9 mouse cellular contexts compared by ENCODE assay signal in genomic region chr9:75683426-75684191, GRCm38 (mm10). TPM values are rescaled to one million over a fixed set of nuclear protein-coding genes. Genes with fewer than 3 reads are reported as not detected.
DNase-seq lines count a peak whose midpoint lies in the region; ATAC-seq and TF ChIP-seq lines count a peak whose summit lies in the region.
"Had no signal": no experiment of that assay in that cellular context is flagged by ENCODE, and none has a peak within 500 bp of the region (broad histone marks: within the 10 kb centered on the region; RNA-seq: fewer than 3 reads in every experiment).

Gene Scg3, minus strand, starts transcription at chr9:75684056.

- TF ChIP-seq POLR2A in cortical plate, adult 2 months (IDR thresholded peaks at IDR 0.05; ENCODE audit: extremely low read depth, insufficient read depth, low read length) = peak; percentile 96

- no peak for TF ChIP-seq CTCF in cortical plate, adult 2 months (IDR thresholded peaks at IDR 0.05; ENCODE audit: extremely low read depth, insufficient read depth, low read length)

- H3K27ac ChIP-seq in cortical plate, adult 2 months (ENCODE audit: insufficient read depth, low read length) = no peak within 1 kb of the TSS
- no peak within 1 kb of the TSS for H3K27ac ChIP-seq in intestine, embryonic 14.5 days (ENCODE audit: low read depth)

- peak; percentile 64 for DNase-seq in adrenal gland, adult 2 months
- DNase-seq in gastrocnemius, postnatal 14 days = peak; percentile 64
- DNase-seq in intestine, embryonic 14.5 days (ENCODE audit: low spot score) = peak; percentile 96
- DNase-seq in left cerebral cortex, adult 8-10 months (ENCODE audit: low spot score in 2 of 2) = peak; percentile 85 to 95
- DNase-seq in right cerebral cortex, postnatal 25 days = peak; percentile 94

- H3K4me2 ChIP-seq in intestine, embryonic 14.5 days (ENCODE audit: low read length) = peak within 1 kb of the TSS; percentile 53

- no peaks in the 10 kb centered on the region for H3K9me3 ChIP-seq in intestine, embryonic 14.5 days (ENCODE audit: control insufficient read depth, low read length)

- H3K4me3 ChIP-seq in cortical plate, adult 2 months (ENCODE audit: insufficient read depth, low read length) = peak within 1 kb of the TSS; percentile 37
- H3K4me3 ChIP-seq in intestine, embryonic 14.5 days (ENCODE audit: low read depth, low read length) = peak within 1 kb of the TSS; percentile 25
- H3K4me3 ChIP-seq: erythroblast, embryonic 14.5 days had no signal

- H3K4me1 ChIP-seq in cortical plate, adult 2 months (ENCODE audit: control insufficient read depth, insufficient read depth, low read length) = 0 out of 2 replicates have a peak, but pooled peaks cover 1% of the 10 kb centered on the region
- no peaks in the 10 kb centered on the region for H3K4me1 ChIP-seq in intestine, embryonic 14.5 days (replicated peaks; ENCODE audit: control insufficient read depth, insufficient read depth, low read length)

- no peaks in the 10 kb centered on the region for H3K36me3 ChIP-seq in intestine, embryonic 14.5 days (ENCODE audit: control insufficient read depth, insufficient read depth, low read length)

- peak; percentile 91 for ATAC-seq in intestine, embryonic 14.5 days (replicated peaks; ENCODE audit: low FRiP score, low TSS enrichment, low read depth)
- ATAC-seq in megakaryocyte-erythroid progenitor cell, adult 5-6 weeks (replicated peaks; ENCODE audit: low FRiP score, low TSS enrichment, poor library complexity, severe bottlenecking) = peak; percentile 67; the same call in 1 of the 2 replicates
- no peak for ATAC-seq in activated CD4-positive, CD25-positive, alpha-beta regulatory T cell, adult 4 months

- intact Hi-C loops in gastrocnemius, postnatal 14 days (cut with DNase I; ENCODE audit: low total_unique reads) = no loop called here

- 9% methylated on average over 41 of the region's 42 CpGs for WGBS in intestine, embryonic 14.5 days

- no peaks in the 10 kb centered on the region for H3K27me3 ChIP-seq in intestine, embryonic 14.5 days (replicated peaks; ENCODE audit: control insufficient read depth, insufficient read depth, low read length)

- no peak within 1 kb of the TSS for H3K9ac ChIP-seq in intestine, embryonic 14.5 days (ENCODE audit: low read length)

RNA-seq across cellular contexts. Expression of gene Scg3, which starts in this region (rescaled TPM):
- 10 to 100 TPM; 22.7 to 31.2 TPM for total RNA-seq in adrenal gland, adult 2 months (2021)
- 77.0 and 113 TPM in 2 replicates for polyA plus RNA-seq in adrenal gland, adult 2 months (2012; rRNA removed)
- polyA plus RNA-seq in cortical plate, adult 2 months (2012; rRNA removed) = 241 and 253 TPM in 2 replicates
- 1 to 10 TPM; 3.3 TPM for total RNA-seq in gastrocnemius, postnatal 14 days (2021)
- 10.4 and 10.9 TPM in 2 replicates for polyA plus RNA-seq in intestine, embryonic 14.5 days (2014; fragmentation: Nextera tagmentation; extraction: Ambion mirVana)
- 100 to 1,000 TPM; 280 to 302 (median 285) TPM for total RNA-seq in left cerebral cortex, adult 8-10 months (2022)
- total RNA-seq in megakaryocyte-erythroid progenitor cell, adult 5-6 weeks (2014; fragmentation: Nextera tagmentation) = not detected in 2 replicates
- total RNA-seq in megakaryocyte-erythroid progenitor cell, adult 5-6 weeks (2017) = not detected in 2 replicates
- not detected for polyA plus RNA-seq in activated CD4-positive, CD25-positive, alpha-beta regulatory T cell, adult 4 months (2017; shearing (Covaris generic))
- polyA plus RNA-seq: erythroblast, embryonic 14.5 days had no signal

Comparison
In these comparisons a context has a peak if more than half of its experiments do, and no peak if none do; other contexts are left out.
1. RNA of gene Scg3 (total RNA-seq): 280 to 302 TPM in left cerebral cortex, adult 8-10 months; 22.7 to 31.2 TPM in adrenal gland, adult 2 months, 3.3 TPM in gastrocnemius, postnatal 14 days and not detected in megakaryocyte-erythroid progenitor cell, adult 5-6 weeks; every median in the first group is over 4 times any median in the second.
2. Peak in ATAC-seq in megakaryocyte-erythroid progenitor cell, adult 5-6 weeks; RNA of the gene not detected or under 1 TPM.
3. Peak in every context shown above with its lines, with median percentiles within 50 percentile points of each other: DNase-seq.